ENCODE assay signal across 20 mouse cellular contexts in genomic region chr11:69298231-69298630, GRCm38 (mm10). TPM values are rescaled to one million over a fixed set of nuclear protein-coding genes. Genes with fewer than 3 reads are reported as not detected.
DNase-seq lines count a peak whose midpoint lies in the region; ATAC-seq and TF ChIP-seq lines count a peak whose summit lies in the region.
"Had no signal": no experiment of that assay in that cellular context is flagged by ENCODE, and none has a peak within 500 bp of the region (broad histone marks: within the 10 kb centered on the region; RNA-seq: fewer than 3 reads in every experiment).

No protein-coding gene starts in this region.

- no peaks in the 10 kb centered on the region for H3K27me3 ChIP-seq in hindbrain, embryonic 13.5 days
- H3K27me3 ChIP-seq in hindbrain, embryonic 14.5 days (ENCODE audit: control insufficient read depth, insufficient read depth, low read length), result no peaks in the 10 kb centered on the region
- no peaks in the 10 kb centered on the region for H3K27me3 ChIP-seq in midbrain, embryonic 11.5 days (ENCODE audit: control insufficient read depth, insufficient read depth, low read length)
- no peaks in the 10 kb centered on the region for H3K27me3 ChIP-seq in midbrain, embryonic 15.5 days (replicated peaks)
- H3K27me3 ChIP-seq in E14TG2a.4 (ENCODE audit: insufficient read depth, low read length), result no peaks in the 10 kb centered on the region
- H3K27me3 ChIP-seq: embryonic facial prominence, embryonic 13.5 days; heart, embryonic 13.5 days had no signal

- no peak overlapping the region for H3K4me3 ChIP-seq in hindbrain, embryonic 13.5 days
- no peak overlapping the region for H3K4me3 ChIP-seq in hindbrain, embryonic 14.5 days (replicated peaks; ENCODE audit: low read length)
- no peak overlapping the region for H3K4me3 ChIP-seq in midbrain, embryonic 11.5 days (ENCODE audit: low read depth, low read length)
- no peak overlapping the region for H3K4me3 ChIP-seq in midbrain, embryonic 15.5 days
- peak overlapping the region; percentile 23; the same call in 1 of the 2 replicates for H3K4me3 ChIP-seq in E14TG2a.4 (replicated peaks; ENCODE audit: low read length)
- H3K4me3 ChIP-seq: embryonic facial prominence, embryonic 13.5 days; heart, embryonic 13.5 days had no signal

- no peak overlapping the region for H3K4me2 ChIP-seq in hindbrain, embryonic 13.5 days
- no peak overlapping the region for H3K4me2 ChIP-seq in hindbrain, embryonic 14.5 days (replicated peaks)
- H3K4me2 ChIP-seq in midbrain, embryonic 11.5 days, result no peak overlapping the region
- no peak overlapping the region for H3K4me2 ChIP-seq in midbrain, embryonic 15.5 days
- H3K4me2 ChIP-seq: embryonic facial prominence, embryonic 13.5 days; heart, embryonic 13.5 days had no signal

- H3K9ac ChIP-seq in hindbrain, embryonic 13.5 days, result 0 out of 2 replicates have a peak overlapping the region, but pooled peaks have one; percentile 13
- no peak overlapping the region for H3K9ac ChIP-seq in hindbrain, embryonic 14.5 days
- H3K9ac ChIP-seq in midbrain, embryonic 11.5 days (ENCODE audit: low read length), result peak overlapping the region; percentile 36; the same call in 1 of the 2 replicates
- H3K9ac ChIP-seq in midbrain, embryonic 15.5 days, result no peak overlapping the region
- H3K9ac ChIP-seq: embryonic facial prominence, embryonic 13.5 days; heart, embryonic 13.5 days had no signal

- no peak for TF ChIP-seq CTCF in E14TG2a.4 (conservative IDR thresholded peaks at IDR 0.05; ENCODE audit: low read length)

- H3K9me3 ChIP-seq in hindbrain, embryonic 13.5 days, result no peaks in the 10 kb centered on the region
- H3K9me3 ChIP-seq in hindbrain, embryonic 14.5 days (ENCODE audit: control insufficient read depth, low read length), result no peaks in the 10 kb centered on the region
- no peaks in the 10 kb centered on the region for H3K9me3 ChIP-seq in midbrain, embryonic 11.5 days (ENCODE audit: control insufficient read depth, low read length)
- no peaks in the 10 kb centered on the region for H3K9me3 ChIP-seq in midbrain, embryonic 15.5 days
- H3K9me3 ChIP-seq in E14TG2a.4 (ENCODE audit: low read length), result no peaks in the 10 kb centered on the region
- H3K9me3 ChIP-seq: embryonic facial prominence, embryonic 13.5 days; G1E; heart, embryonic 13.5 days had no signal

- H3K27ac ChIP-seq in hindbrain, embryonic 13.5 days, result no peak overlapping the region
- H3K27ac ChIP-seq in hindbrain, embryonic 14.5 days, result no peak overlapping the region
- H3K27ac ChIP-seq in midbrain, embryonic 11.5 days (ENCODE audit: low read depth, low read length), result no peak overlapping the region
- no peak overlapping the region for H3K27ac ChIP-seq in midbrain, embryonic 15.5 days
- H3K27ac ChIP-seq: embryonic facial prominence, embryonic 13.5 days; heart, embryonic 13.5 days; hindbrain, postnatal 0 days had no signal

- no peak for DNase-seq in hindbrain, embryonic 14.5 days (ENCODE audit: low spot score)
- no peak for DNase-seq in midbrain, embryonic 11.5 days (ENCODE audit: low spot score, missing footprints)
- peak; percentile 30 for DNase-seq in R1 (ENCODE audit: low read depth, low spot score)
- no peak for DNase-seq in liver
- DNase-seq in gastrocnemius, adult 18-20 months (ENCODE audit: low spot score), result no peak
- DNase-seq: adrenal gland, postnatal 14 days; cerebellum, adult 11-12 months; cerebellum, adult 9-10 months; cerebellum, postnatal 25 days; gastrocnemius, postnatal 36 days; heart, postnatal 36 days had no signal

- no peaks in the 10 kb centered on the region for H3K4me1 ChIP-seq in hindbrain, embryonic 13.5 days (replicated peaks)
- H3K4me1 ChIP-seq in hindbrain, embryonic 14.5 days (replicated peaks; ENCODE audit: control insufficient read depth, insufficient read depth, low read length), result no peaks in the 10 kb centered on the region
- no peaks in the 10 kb centered on the region for H3K4me1 ChIP-seq in midbrain, embryonic 11.5 days (ENCODE audit: control insufficient read depth, insufficient read depth, low read length)
- no peaks in the 10 kb centered on the region for H3K4me1 ChIP-seq in midbrain, embryonic 15.5 days
- peaks cover 18% of the 10 kb centered on the region for H3K4me1 ChIP-seq in E14TG2a.4 (replicated peaks; ENCODE audit: low read depth, low read length)
- H3K4me1 ChIP-seq: embryonic facial prominence, embryonic 13.5 days; heart, embryonic 13.5 days had no signal

- no peak for ATAC-seq in hindbrain, embryonic 13.5 days (ENCODE audit: low FRiP score)
- no peak for ATAC-seq in hindbrain, embryonic 14.5 days (ENCODE audit: low FRiP score)
- no peak for ATAC-seq in midbrain, embryonic 11.5 days (ENCODE audit: low FRiP score)
- no peak for ATAC-seq in midbrain, embryonic 15.5 days (replicated peaks)
- ATAC-seq: activated CD4-positive, CD25-positive, alpha-beta regulatory T cell, adult 4 months; forebrain, embryonic 14.5 days; hindbrain, postnatal 0 days had no signal

- 82% methylated on average over 7 of the region's 7 CpGs for WGBS in hindbrain, embryonic 13.5 days
- WGBS in hindbrain, embryonic 14.5 days, result 75% methylated on average over 7 of the region's 7 CpGs
- 70% methylated on average over 7 of the region's 7 CpGs for WGBS in midbrain, embryonic 11.5 days
- WGBS in midbrain, embryonic 15.5 days, result 70% methylated on average over 7 of the region's 7 CpGs

- peaks cover 62% of the 10 kb centered on the region for H3K36me3 ChIP-seq in hindbrain, embryonic 13.5 days
- peaks cover 41% of the 10 kb centered on the region for H3K36me3 ChIP-seq in hindbrain, embryonic 14.5 days (replicated peaks; ENCODE audit: control insufficient read depth, insufficient read depth)
- H3K36me3 ChIP-seq in midbrain, embryonic 11.5 days (ENCODE audit: control insufficient read depth, insufficient read depth, low read length), result peaks cover 3% of the 10 kb centered on the region; the same call in 1 of the 2 replicates
- H3K36me3 ChIP-seq in midbrain, embryonic 15.5 days (replicated peaks), result peaks cover 15% of the 10 kb centered on the region
- peaks cover 55% of the 10 kb centered on the region for H3K36me3 ChIP-seq in E14TG2a.4 (ENCODE audit: insufficient read depth, low read length)

RNA-seq across cellular contexts. Expression of gene Cntrob, which starts 25.3 kb away (rescaled TPM):
- polyA plus RNA-seq in hindbrain, embryonic 13.5 days (2015; fragmentation: Nextera tagmentation; extraction: Ambion mirVana), result 22.6 and 24.4 TPM in 2 replicates
- 11.0 and 12.3 TPM in 2 replicates for polyA plus RNA-seq in hindbrain, embryonic 14.5 days (2014; fragmentation: Nextera tagmentation; extraction: Ambion mirVana)
- polyA plus RNA-seq in midbrain, embryonic 11.5 days (2014; fragmentation: Nextera tagmentation; extraction: Ambion mirVana), result 20.0 and 28.3 TPM in 2 replicates
- 22.1 and 22.2 TPM in 2 replicates for polyA plus RNA-seq in midbrain, embryonic 15.5 days (2015; fragmentation: Nextera tagmentation; extraction: Ambion mirVana)
- 1 to 10 TPM; 1.2 to 1.7 TPM for total RNA-seq in gastrocnemius, adult 18-20 months (2021)

RNA-seq across cellular contexts. Expression of gene Trappc1, which starts 25.5 kb away (rescaled TPM):
- 204 and 210 TPM in 2 replicates for polyA plus RNA-seq in hindbrain, embryonic 13.5 days (2015; fragmentation: Nextera tagmentation; extraction: Ambion mirVana)
- polyA plus RNA-seq in hindbrain, embryonic 14.5 days (2014; fragmentation: Nextera tagmentation; extraction: Ambion mirVana), result 176 and 197 TPM in 2 replicates
- 205 and 206 TPM in 2 replicates for polyA plus RNA-seq in midbrain, embryonic 11.5 days (2014; fragmentation: Nextera tagmentation; extraction: Ambion mirVana)
- polyA plus RNA-seq in midbrain, embryonic 15.5 days (2015; fragmentation: Nextera tagmentation; extraction: Ambion mirVana), result 182 and 184 TPM in 2 replicates
- 10 to 100 TPM; 43.4 to 44.8 TPM for total RNA-seq in gastrocnemius, adult 18-20 months (2021)

RNA-seq across cellular contexts. Expression of gene Kcnab3, which starts 27.8 kb away (rescaled TPM):
- polyA plus RNA-seq in hindbrain, embryonic 13.5 days (2015; fragmentation: Nextera tagmentation; extraction: Ambion mirVana), result 4.2 and 5.1 TPM in 2 replicates
- 4.3 and 4.7 TPM in 2 replicates for polyA plus RNA-seq in hindbrain, embryonic 14.5 days (2014; fragmentation: Nextera tagmentation; extraction: Ambion mirVana)
- polyA plus RNA-seq in midbrain, embryonic 11.5 days (2014; fragmentation: Nextera tagmentation; extraction: Ambion mirVana), result 1.8 and 2.9 TPM in 2 replicates
- polyA plus RNA-seq in midbrain, embryonic 15.5 days (2015; fragmentation: Nextera tagmentation; extraction: Ambion mirVana), result 4.1 and 4.9 TPM in 2 replicates
- under 1 TPM in 1 of 2 experiments, not detected in 1; 0.09 TPM for total RNA-seq in gastrocnemius, adult 18-20 months (2021)

RNA-seq across cellular contexts. Expression of gene Rnf227, which starts 42.0 kb away (rescaled TPM):
- 163 and 166 TPM in 2 replicates for polyA plus RNA-seq in hindbrain, embryonic 13.5 days (2015; fragmentation: Nextera tagmentation; extraction: Ambion mirVana)
- polyA plus RNA-seq in hindbrain, embryonic 14.5 days (2014; fragmentation: Nextera tagmentation; extraction: Ambion mirVana), result 224 and 231 TPM in 2 replicates
- polyA plus RNA-seq in midbrain, embryonic 11.5 days (2014; fragmentation: Nextera tagmentation; extraction: Ambion mirVana), result 29.6 and 30.4 TPM in 2 replicates
- 278 and 308 TPM in 2 replicates for polyA plus RNA-seq in midbrain, embryonic 15.5 days (2015; fragmentation: Nextera tagmentation; extraction: Ambion mirVana)
- under 1 TPM; 0.25 to 0.43 TPM for total RNA-seq in gastrocnemius, adult 18-20 months (2021)
- polyA plus RNA-seq: G1E had no signal

Comparison
In these comparisons a context has a peak if more than half of its experiments do, and no peak if none do; other contexts are left out.
1. H3K9ac ChIP-seq: peak in hindbrain, embryonic 13.5 days (single experiment) and midbrain, embryonic 11.5 days (single experiment); none in hindbrain, embryonic 14.5 days (single experiment) and midbrain, embryonic 15.5 days (single experiment).